Mouse (Mus musculus) kidney, adult 11 months (tissue): ENCODE measurements around the gene Dhps.

Experiments used
- DNase-seq: peaks from one replicate; pipeline ENCODE4 v3.0.0; 2022

Gene Dhps

GRCm38 (mm10) chr8:85071514-85072281 lies at the start of gene Dhps:
Dhps (plus strand) TSS chr8:85071757.
- peak; percentile 90 for DNase-seq

- no peak for DNase-seq
Observed at GRCm38 (mm10) chr8:85023846-85024245, 47.7 kb upstream of the Dhps start.

GRCm38 (mm10) chr8:85025098-85025932 lies 46.2 kb upstream of the Dhps start, which contains the start of gene Asna1:
Asna1 (minus strand) TSS chr8:85025281.
- peak; percentile 91 for DNase-seq

GRCm38 (mm10) chr8:85026670-85027515 lies 44.7 kb upstream of the Dhps start, which contains the start of gene Trir:
Trir (plus strand) TSS chr8:85026823.
- peak; percentile 96 for DNase-seq

GRCm38 (mm10) chr8:85027516-85027855 lies 44.1 kb upstream of the Dhps start:
- no peak for DNase-seq

- no peak for DNase-seq
Observed at GRCm38 (mm10) chr8:85027922-85028321, 43.6 kb upstream of the Dhps start.

GRCm38 (mm10) chr8:85029271-85029670 lies 42.3 kb upstream of the Dhps start:
- DNase-seq = no peak

GRCm38 (mm10) chr8:85032622-85033311 lies 38.8 kb upstream of the Dhps start:
- DNase-seq = peak; percentile 53

- DNase-seq = peak; percentile 40
Observed at GRCm38 (mm10) chr8:85033867-85034266, 37.7 kb upstream of the Dhps start.

- peak; percentile 77 for DNase-seq
Observed at GRCm38 (mm10) chr8:85034764-85035163, 36.8 kb upstream of the Dhps start.

GRCm38 (mm10) chr8:85035165-85035727 lies 36.3 kb upstream of the Dhps start:
- no peak for DNase-seq

GRCm38 (mm10) chr8:85035728-85036310 lies 35.7 kb upstream of the Dhps start:
- no peak for DNase-seq

GRCm38 (mm10) chr8:85036381-85036717 lies 35.2 kb upstream of the Dhps start:
- no peak for DNase-seq

GRCm38 (mm10) chr8:85036718-85037365 lies 34.7 kb upstream of the Dhps start, which contains the start of gene Tnpo2:
Tnpo2 (plus strand) TSS chr8:85036915.
- peak; percentile 95 for DNase-seq

- DNase-seq = no peak
Observed at GRCm38 (mm10) chr8:85037366-85037680, 34.2 kb upstream of the Dhps start.

GRCm38 (mm10) chr8:85037681-85038531 lies 33.7 kb upstream of the Dhps start:
- DNase-seq = peak; percentile 42

- DNase-seq = no peak
Observed at GRCm38 (mm10) chr8:85043619-85044018, 27.9 kb upstream of the Dhps start.

- no peak for DNase-seq
Observed at GRCm38 (mm10) chr8:85057367-85057766, 14.2 kb upstream of the Dhps start.

GRCm38 (mm10) chr8:85059879-85060616 lies 11.5 kb upstream of the Dhps start, which contains the start of gene Fbxw9:
Fbxw9 (plus strand) TSS chr8:85060055.
- DNase-seq = peak; percentile 92
